Mouse (Mus musculus) liver, embryonic 13.5 days (tissue): Measurements from ENCODE around the gene Esrrb. TPM values are rescaled to one million over a fixed set of nuclear protein-coding genes. Genes with fewer than 3 reads are reported as not detected.

ENCODE experiments used
- polyA plus RNA-seq: library from polyadenylated mRNA; unstranded; fragments of >200 nt; fragmentation: Nextera tagmentation; extraction: Ambion mirVana; gene quantifications from 2 replicates; pipeline ENCODE4 v1.2.1, GENCODE M21; 2015

Gene Esrrb
- polyA plus RNA-seq, 1 experiment from 2014 or later: not detected

Other genes with a start within 250 kb of the Esrrb start
- gene Gpatch2l, start 119.3 kb upstream of the Esrrb start, polyA plus RNA-seq: 5.6 and 5.9 TPM in 2 replicates